30 mouse cellular contexts compared by ENCODE assay signal in genomic region chr5:34564291-34564690, GRCm38 (mm10). TPM values are rescaled to one million over a fixed set of nuclear protein-coding genes. Genes with fewer than 3 reads are reported as not detected.
DNase-seq lines count a peak whose midpoint lies in the region; ATAC-seq and TF ChIP-seq lines count a peak whose summit lies in the region.
"Had no signal": no experiment of that assay in that cellular context is flagged by ENCODE, and none has a peak within 500 bp of the region (broad histone marks: within the 10 kb centered on the region; RNA-seq: fewer than 3 reads in every experiment).

No protein-coding gene starts in this region.

- peaks cover 32 to 33% of the 10 kb centered on the region in 2 experiments for H3K4me1 ChIP-seq in liver, embryonic 14.5 days (replicated peaks; ENCODE audit: control insufficient read depth in 2 of 2, insufficient read depth in 2 of 2, low read length in 1 of 2)
- H3K4me1 ChIP-seq in embryonic facial prominence, embryonic 10.5 days = 0 out of 2 replicates have a peak, but pooled peaks cover 2% of the 10 kb centered on the region
- H3K4me1 ChIP-seq: embryonic facial prominence, embryonic 12.5 days; forebrain, embryonic 12.5 days; hindbrain, embryonic 12.5 days; intestine, embryonic 15.5 days; limb, embryonic 10.5 days; midbrain, embryonic 13.5 days had no signal

- no peak overlapping the region; the same call in 1 of the 2 replicates for H3K4me2 ChIP-seq in liver, embryonic 14.5 days (ENCODE audit: low read depth)
- H3K4me2 ChIP-seq: embryonic facial prominence, embryonic 12.5 days; forebrain, embryonic 12.5 days; hindbrain, embryonic 12.5 days; intestine, embryonic 15.5 days; limb, embryonic 15.5 days; midbrain, embryonic 13.5 days had no signal

- ATAC-seq in erythroid progenitor cell, adult 5-6 weeks (replicated peaks; ENCODE audit: low FRiP score, poor library complexity, severe bottlenecking) = 0 out of 2 replicates have a peak, but pooled peaks have one; percentile 36
- peak; percentile 75; the same call in 1 of the 2 replicates for ATAC-seq in liver, embryonic 14.5 days (ENCODE audit: insufficient read depth)
- ATAC-seq: hindbrain, postnatal 0 days; intestine, embryonic 15.5 days; midbrain, embryonic 13.5 days had no signal

- no peaks in the 10 kb centered on the region for H3K9me3 ChIP-seq in liver, embryonic 14.5 days (ENCODE audit: control insufficient read depth, low read length)
- no peaks in the 10 kb centered on the region for H3K9me3 ChIP-seq in embryonic facial prominence, embryonic 10.5 days
- H3K9me3 ChIP-seq: embryonic facial prominence, embryonic 12.5 days; forebrain, embryonic 12.5 days; heart, embryonic 10.5 days; hindbrain, embryonic 12.5 days; intestine, embryonic 15.5 days; limb, embryonic 10.5 days; limb, embryonic 15.5 days; megakaryocyte, embryonic 14.5 days; midbrain, embryonic 13.5 days had no signal

- no peak for TF ChIP-seq CTCF in layer of hippocampus, adult 2 months (conservative IDR thresholded peaks at IDR 0.05)
- no peak for TF ChIP-seq CTCF in liver, embryonic 14.5 days (IDR thresholded peaks at IDR 0.05; ENCODE audit: low read depth)
- TF ChIP-seq CTCF in left cerebral cortex, adult 2 months (IDR thresholded peaks at IDR 0.05) = no peak

- H3K27ac ChIP-seq in layer of hippocampus, adult 2 months = peak overlapping the region; percentile 87; the same call in 1 of the 2 replicates
- peak overlapping the region; percentile 66 for H3K27ac ChIP-seq in liver, embryonic 14.5 days
- no peak overlapping the region for H3K27ac ChIP-seq in left cerebral cortex, adult 2 months
- H3K27ac ChIP-seq in embryonic facial prominence, embryonic 10.5 days (replicated peaks) = no peak overlapping the region
- H3K27ac ChIP-seq: embryonic facial prominence, embryonic 12.5 days; forebrain, embryonic 12.5 days; heart, embryonic 10.5 days; hindbrain, embryonic 12.5 days; hindbrain, postnatal 0 days; intestine, embryonic 15.5 days; limb, embryonic 10.5 days; limb, embryonic 15.5 days; midbrain, embryonic 13.5 days had no signal

- H3K27me3 ChIP-seq in liver, embryonic 14.5 days (ENCODE audit: control insufficient read depth, insufficient read depth, low read length) = no peaks in the 10 kb centered on the region
- H3K27me3 ChIP-seq in embryonic facial prominence, embryonic 10.5 days (replicated peaks; ENCODE audit: low read depth, poor library complexity, severe bottlenecking) = no peaks in the 10 kb centered on the region
- H3K27me3 ChIP-seq: embryonic facial prominence, embryonic 12.5 days; forebrain, embryonic 12.5 days; hindbrain, embryonic 12.5 days; intestine, embryonic 15.5 days; limb, embryonic 15.5 days; megakaryocyte, embryonic 14.5 days; midbrain, embryonic 13.5 days had no signal

- TF ChIP-seq EP300 in liver, embryonic 14.5 days (IDR thresholded peaks at IDR 0.05; ENCODE audit: low read depth) = peak; percentile 37; the same call in 1 of the 2 replicates

- intact Hi-C loops in left cerebral cortex, adult 2 months (cut with DNase I) = no loop called here

- H3K4me3 ChIP-seq in layer of hippocampus, adult 2 months = no peak overlapping the region
- no peak overlapping the region for H3K4me3 ChIP-seq in liver, embryonic 14.5 days (ENCODE audit: insufficient read depth in 1 of 2, low read depth in 2 of 2, low read length in 2 of 2)
- H3K4me3 ChIP-seq in left cerebral cortex, adult 2 months = no peak overlapping the region
- no peak overlapping the region for H3K4me3 ChIP-seq in embryonic facial prominence, embryonic 10.5 days
- H3K4me3 ChIP-seq: embryonic facial prominence, embryonic 12.5 days; forebrain, embryonic 12.5 days; heart, embryonic 10.5 days; hindbrain, embryonic 12.5 days; intestine, embryonic 15.5 days; limb, embryonic 10.5 days; limb, embryonic 15.5 days; megakaryocyte, embryonic 14.5 days; midbrain, embryonic 13.5 days had no signal

- H3K36me3 ChIP-seq in liver, embryonic 14.5 days (replicated peaks; ENCODE audit: control insufficient read depth, insufficient read depth, low read depth) = peaks cover 9% of the 10 kb centered on the region
- H3K36me3 ChIP-seq in embryonic facial prominence, embryonic 10.5 days (replicated peaks) = peaks cover 56% of the 10 kb centered on the region

- DNase-seq in layer of hippocampus, adult 2 months (ENCODE audit: low spot score in 2 of 2) = no peak
- no peak for DNase-seq in layer of hippocampus, adult 9-10 months (ENCODE audit: low spot score)
- no peak for DNase-seq in liver, embryonic 14.5 days (ENCODE audit: low read depth in 3 of 3, low spot score in 3 of 3)
- DNase-seq in left cerebral cortex, adult 2 months (ENCODE audit: extremely low spot score in 1 of 2, low spot score in 2 of 2) = no peak
- DNase-seq in embryonic facial prominence, embryonic 10.5 days (ENCODE audit: low spot score) = no peak
- no peak for DNase-seq in frontal cortex, postnatal 14 days (ENCODE audit: low spot score in 2 of 2)
- DNase-seq: adrenal gland, postnatal 25 days; cerebellum, adult 2 months; cerebellum, postnatal 36 days; gastrocnemius, postnatal 14 days; heart, postnatal 36 days; kidney, adult 2 months; kidney, postnatal 36 days; layer of hippocampus, postnatal 36 days; lung, postnatal 4 days; right cerebral cortex, adult 18-20 months; spleen, adult 18-20 months; thymus, adult 2 months; thymus, postnatal 36 days had no signal

- 0 out of 2 replicates have a peak overlapping the region, but pooled peaks have one; percentile 2 for H3K9ac ChIP-seq in liver, embryonic 14.5 days (replicated peaks)
- H3K9ac ChIP-seq: embryonic facial prominence, embryonic 12.5 days; forebrain, embryonic 12.5 days; hindbrain, embryonic 12.5 days; intestine, embryonic 15.5 days; limb, embryonic 15.5 days; midbrain, embryonic 13.5 days had no signal

- 47% methylated on average over 4 of the region's 4 CpGs for WGBS in liver, embryonic 14.5 days (ENCODE audit: insufficient replicate concordance)
- 89% methylated on average over 4 of the region's 4 CpGs for WGBS in embryonic facial prominence, embryonic 10.5 days

RNA-seq across cellular contexts. Expression of gene Add1, which starts 9.2 kb away (rescaled TPM):
- total RNA-seq in layer of hippocampus, adult 2 months (2021) = 100 to 1,000 TPM; 444 to 448 TPM
- 547 and 570 TPM in 2 replicates for total RNA-seq in erythroid progenitor cell, adult 5-6 weeks (2015; ENCODE audit: low replicate concordance)
- 969 and 1,003 TPM in 2 replicates for total RNA-seq in erythroid progenitor cell, adult 5-6 weeks (2017; ENCODE audit: low replicate concordance)
- 106 and 118 TPM in 2 replicates for polyA plus RNA-seq in liver, embryonic 14.5 days (2012; rRNA removed)
- 113 and 137 TPM in 2 replicates for polyA plus RNA-seq in liver, embryonic 14.5 days (2014; fragmentation: Nextera tagmentation; extraction: Ambion mirVana)
- total RNA-seq in left cerebral cortex, adult 2 months (2021) = 100 to 1,000 TPM; 409 to 413 TPM
- polyA plus RNA-seq in embryonic facial prominence, embryonic 10.5 days (2016; fragmentation: Nextera tagmentation; extraction: Ambion mirVana) = 158 and 166 TPM in 2 replicates

RNA-seq across cellular contexts. Expression of gene Sh3bp2, which starts 38.7 kb away (rescaled TPM):
- 1 to 10 TPM; 3.3 to 6.6 TPM for total RNA-seq in layer of hippocampus, adult 2 months (2021)
- 1.7 and 4.3 TPM in 2 replicates for total RNA-seq in erythroid progenitor cell, adult 5-6 weeks (2015; ENCODE audit: low replicate concordance)
- total RNA-seq in erythroid progenitor cell, adult 5-6 weeks (2017; ENCODE audit: low replicate concordance) = 3.9 and 6.0 TPM in 2 replicates
- 4.6 and 5.2 TPM in 2 replicates for polyA plus RNA-seq in liver, embryonic 14.5 days (2012; rRNA removed)
- 3.5 and 4.9 TPM in 2 replicates for polyA plus RNA-seq in liver, embryonic 14.5 days (2014; fragmentation: Nextera tagmentation; extraction: Ambion mirVana)
- total RNA-seq in left cerebral cortex, adult 2 months (2021) = 1 to 10 TPM; 3.4 to 3.9 TPM
- polyA plus RNA-seq in embryonic facial prominence, embryonic 10.5 days (2016; fragmentation: Nextera tagmentation; extraction: Ambion mirVana) = 7.3 and 8.7 TPM in 2 replicates

RNA-seq across cellular contexts. Expression of gene Tnip2, which starts 50.5 kb away (rescaled TPM):
- total RNA-seq in layer of hippocampus, adult 2 months (2021) = 10 to 100 TPM; 29.9 to 30.9 TPM
- 3.2 TPM in 1 of 2 replicates, not detected in the other for total RNA-seq in erythroid progenitor cell, adult 5-6 weeks (2015; ENCODE audit: low replicate concordance)
- 0.23 and 7.4 TPM in 2 replicates for total RNA-seq in erythroid progenitor cell, adult 5-6 weeks (2017; ENCODE audit: low replicate concordance)
- polyA plus RNA-seq in liver, embryonic 14.5 days (2012; rRNA removed) = 3.0 and 5.0 TPM in 2 replicates
- polyA plus RNA-seq in liver, embryonic 14.5 days (2014; fragmentation: Nextera tagmentation; extraction: Ambion mirVana) = 3.2 and 4.4 TPM in 2 replicates
- 10 to 100 TPM; 20.2 to 21.8 TPM for total RNA-seq in left cerebral cortex, adult 2 months (2021)
- polyA plus RNA-seq in embryonic facial prominence, embryonic 10.5 days (2016; fragmentation: Nextera tagmentation; extraction: Ambion mirVana) = 4.1 and 4.8 TPM in 2 replicates

Comparison
In these comparisons a context has a peak if more than half of its experiments do, and no peak if none do; other contexts are left out.
1. H3K27ac ChIP-seq: peak in layer of hippocampus, adult 2 months (single experiment) and liver, embryonic 14.5 days (single experiment); none in left cerebral cortex, adult 2 months (single experiment) and embryonic facial prominence, embryonic 10.5 days (single experiment).